Mouse (Mus musculus): ENCODE results near the gene Pheta2. TPM values are rescaled to one million over a fixed set of nuclear protein-coding genes. Genes with fewer than 3 reads are reported as not detected.

Pheta2 gene
- total and polyA plus RNA-seq, 3 experiments: 18.8 to 67.8 (median 42.2) TPM

DNA sequence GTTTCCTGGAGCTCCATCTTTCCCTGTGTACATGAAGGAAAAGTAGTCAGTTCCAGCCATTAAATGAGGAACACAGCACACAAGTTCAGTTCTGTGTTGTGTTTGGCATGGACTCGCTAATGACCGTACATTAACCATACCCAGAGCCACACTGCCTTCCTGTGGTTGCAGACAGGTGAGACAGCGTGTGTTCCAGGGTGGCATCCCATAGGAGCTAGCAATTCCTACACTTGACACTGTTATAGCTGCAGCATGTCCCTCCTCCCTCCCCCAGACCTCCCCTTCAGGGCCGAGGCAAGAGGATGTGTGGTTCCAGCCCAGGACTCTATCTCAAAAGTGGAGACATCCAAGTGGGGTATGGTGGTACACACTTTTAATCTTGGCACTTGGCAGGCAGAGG, 11.6 kb downstream of the Pheta2 start:
- Histone ChIP-seq H3K4me1 (ENCODE audit: insufficient read depth, low read depth, low read length) (peaks cover 67% of the 10 kb centered on the region), H3K36me3 (replicated peaks) (peaks cover 57% of the 10 kb centered on the region), H3K27me3 (ENCODE audit: insufficient read depth, low read length) (no peaks in the 10 kb centered on the region), H3K4me3 (ENCODE audit: low read depth, low read length) (no peak overlapping the region), H3K9me3 (replicated peaks) (0 out of 2 replicates have a peak, but pooled peaks cover 2% of the 10 kb centered on the region)
- TF ChIP-seq TAL1 (conservative IDR thresholded peaks at IDR 0.05; ENCODE audit: low read depth, low read length) (no peak), CTCF (IDR thresholded peaks at IDR 0.05; ENCODE audit: low read depth, low read length) (no peak), POLR2AphosphoS5 (IDR thresholded peaks at IDR 0.05; ENCODE audit: insufficient replicate concordance, low read depth, low read length) (no peak), GATA1 (IDR thresholded peaks at IDR 0.05; ENCODE audit: borderline replicate concordance, low read length) (no peak), GATA2 (IDR thresholded peaks at IDR 0.05; ENCODE audit: borderline replicate concordance, low read depth, low read length) (no peak)
- ATAC-seq (ENCODE audit: extremely low read depth, insufficient number of reproducible peaks, low FRiP score, poor library complexity, severe bottlenecking) (no peak), DNase-seq (ENCODE audit: low spot score) (no peak)

DNA sequence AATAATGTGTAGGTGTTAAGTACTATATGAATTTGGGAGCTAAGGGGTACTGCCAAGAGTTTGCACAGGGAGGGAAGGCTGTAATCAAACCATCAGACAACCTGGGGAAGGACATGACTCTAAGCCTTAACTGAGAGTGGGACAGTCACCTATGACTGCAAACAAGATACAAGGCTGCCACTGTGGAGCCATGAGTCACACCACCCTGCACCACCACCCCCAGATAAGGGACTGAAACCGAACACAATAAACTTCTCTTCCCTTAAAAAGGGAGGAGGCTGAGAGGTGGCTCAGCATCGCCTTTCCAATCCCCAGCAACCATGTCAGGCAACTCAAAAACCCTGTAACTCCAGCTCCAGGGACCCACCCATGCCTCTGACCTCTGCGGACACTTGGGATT, 12.7 kb downstream of the Pheta2 start:
- TF ChIP-seq GATA2 (IDR thresholded peaks at IDR 0.05; ENCODE audit: borderline replicate concordance, low read depth, low read length) (no peak), POLR2AphosphoS5 (IDR thresholded peaks at IDR 0.05; ENCODE audit: insufficient replicate concordance, low read depth, low read length) (no peak), GATA1 (IDR thresholded peaks at IDR 0.05; ENCODE audit: borderline replicate concordance, low read length) (no peak), TAL1 (conservative IDR thresholded peaks at IDR 0.05; ENCODE audit: low read depth, low read length) (no peak), CTCF (IDR thresholded peaks at IDR 0.05; ENCODE audit: low read depth, low read length) (no peak)
- peaks cover 63% of the 10 kb centered on the region for H3K36me3 ChIP-seq (replicated peaks)
- ATAC-seq (ENCODE audit: extremely low read depth, insufficient number of reproducible peaks, low FRiP score, poor library complexity, severe bottlenecking) (no peak; the same call in 1 of the 2 replicates), DNase-seq (ENCODE audit: low spot score) (no peak)
- H3K9me3 ChIP-seq (replicated peaks): 0 out of 2 replicates have a peak, but pooled peaks cover 3% of the 10 kb centered on the region
- peaks cover 69% of the 10 kb centered on the region for H3K4me1 ChIP-seq (ENCODE audit: insufficient read depth, low read depth, low read length)
- peak overlapping the region; percentile 44; the same call in 1 of the 2 replicates for H3K4me3 ChIP-seq (ENCODE audit: low read depth, low read length)
- H3K27me3 ChIP-seq (ENCODE audit: insufficient read depth, low read length): no peaks in the 10 kb centered on the region

DNA sequence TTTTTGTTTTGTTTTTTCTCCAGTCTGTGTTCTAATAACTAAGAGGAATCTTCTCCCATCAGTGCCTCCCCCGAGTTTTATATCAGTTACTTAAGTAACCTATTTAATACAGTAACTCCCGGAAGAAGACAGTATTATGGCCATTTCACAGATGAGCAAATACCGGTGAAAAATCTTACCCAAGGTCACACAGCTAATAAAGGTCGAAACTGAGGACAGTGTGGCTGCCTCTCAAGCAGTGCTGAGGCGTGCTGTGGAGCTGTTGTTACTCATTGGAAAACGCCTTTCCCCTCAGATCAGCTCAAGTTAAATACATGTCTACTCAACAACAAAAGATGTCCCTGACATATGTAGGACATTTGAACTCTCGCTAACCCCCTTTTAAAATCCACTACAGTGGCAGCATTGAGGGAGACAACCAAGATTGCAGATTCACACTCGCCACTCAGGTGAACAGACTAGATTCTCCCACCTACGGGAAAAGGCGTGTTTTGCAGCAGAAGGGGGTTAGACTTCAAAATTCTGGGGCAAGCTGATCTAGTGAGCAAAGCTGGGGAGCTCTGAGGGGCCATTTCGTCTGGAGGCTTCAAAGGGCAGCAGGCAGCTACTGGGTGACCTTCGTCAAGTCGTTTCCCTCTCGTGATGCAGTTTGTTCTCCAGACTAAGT, 14.5 kb downstream of the Pheta2 start:
- no peak for TF ChIP-seq CTCF (IDR thresholded peaks at IDR 0.05; ENCODE audit: low read depth, low read length)
- no peak for TF ChIP-seq TAL1 (conservative IDR thresholded peaks at IDR 0.05; ENCODE audit: low read depth, low read length)
- no peak for TF ChIP-seq POLR2AphosphoS5 (IDR thresholded peaks at IDR 0.05; ENCODE audit: insufficient replicate concordance, low read depth, low read length)
- TF ChIP-seq GATA1 (IDR thresholded peaks at IDR 0.05; ENCODE audit: borderline replicate concordance, low read length): no peak
- no peak for TF ChIP-seq GATA2 (IDR thresholded peaks at IDR 0.05; ENCODE audit: borderline replicate concordance, low read depth, low read length)
- Histone ChIP-seq H3K4me3 (ENCODE audit: low read depth, low read length) (peak overlapping the region; percentile 94), H3K4me1 (ENCODE audit: insufficient read depth, low read depth, low read length) (peaks cover 60% of the 10 kb centered on the region), H3K36me3 (replicated peaks) (peaks cover 54% of the 10 kb centered on the region), H3K27me3 (ENCODE audit: insufficient read depth, low read length) (no peaks in the 10 kb centered on the region), H3K9me3 (replicated peaks) (0 out of 2 replicates have a peak, but pooled peaks cover 3% of the 10 kb centered on the region)
- DNase-seq (ENCODE audit: low spot score) (no peak), ATAC-seq (ENCODE audit: extremely low read depth, insufficient number of reproducible peaks, low FRiP score, poor library complexity, severe bottlenecking) (no peak)

DNA sequence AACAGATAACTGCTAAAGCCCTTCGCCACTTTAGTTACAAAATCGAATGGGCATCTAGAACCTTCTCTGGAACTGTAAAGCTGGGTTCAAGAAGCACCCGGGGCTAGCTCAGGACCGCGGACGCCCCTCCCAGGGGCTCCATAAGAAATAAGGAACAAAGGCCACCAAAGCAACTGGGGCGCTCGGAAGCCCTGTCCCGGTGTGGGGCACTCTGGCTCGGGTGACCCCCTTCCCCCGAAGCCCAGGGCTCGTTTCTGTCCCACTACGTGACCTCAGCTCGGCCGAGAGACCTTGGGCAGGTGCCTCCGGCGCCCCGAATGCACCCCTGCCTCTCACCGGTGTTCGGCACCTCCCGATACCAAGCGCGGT, 15.0 kb downstream of the Pheta2 start:
- peaks cover 59% of the 10 kb centered on the region for H3K4me1 ChIP-seq (ENCODE audit: insufficient read depth, low read depth, low read length)
- no peak for TF ChIP-seq GATA1 (IDR thresholded peaks at IDR 0.05; ENCODE audit: borderline replicate concordance, low read length)
- no peak for TF ChIP-seq POLR2AphosphoS5 (IDR thresholded peaks at IDR 0.05; ENCODE audit: insufficient replicate concordance, low read depth, low read length)
- no peak for TF ChIP-seq GATA2 (IDR thresholded peaks at IDR 0.05; ENCODE audit: borderline replicate concordance, low read depth, low read length)
- TF ChIP-seq TAL1 (conservative IDR thresholded peaks at IDR 0.05; ENCODE audit: low read depth, low read length): no peak
- TF ChIP-seq CTCF (IDR thresholded peaks at IDR 0.05; ENCODE audit: low read depth, low read length): no peak

DNA sequence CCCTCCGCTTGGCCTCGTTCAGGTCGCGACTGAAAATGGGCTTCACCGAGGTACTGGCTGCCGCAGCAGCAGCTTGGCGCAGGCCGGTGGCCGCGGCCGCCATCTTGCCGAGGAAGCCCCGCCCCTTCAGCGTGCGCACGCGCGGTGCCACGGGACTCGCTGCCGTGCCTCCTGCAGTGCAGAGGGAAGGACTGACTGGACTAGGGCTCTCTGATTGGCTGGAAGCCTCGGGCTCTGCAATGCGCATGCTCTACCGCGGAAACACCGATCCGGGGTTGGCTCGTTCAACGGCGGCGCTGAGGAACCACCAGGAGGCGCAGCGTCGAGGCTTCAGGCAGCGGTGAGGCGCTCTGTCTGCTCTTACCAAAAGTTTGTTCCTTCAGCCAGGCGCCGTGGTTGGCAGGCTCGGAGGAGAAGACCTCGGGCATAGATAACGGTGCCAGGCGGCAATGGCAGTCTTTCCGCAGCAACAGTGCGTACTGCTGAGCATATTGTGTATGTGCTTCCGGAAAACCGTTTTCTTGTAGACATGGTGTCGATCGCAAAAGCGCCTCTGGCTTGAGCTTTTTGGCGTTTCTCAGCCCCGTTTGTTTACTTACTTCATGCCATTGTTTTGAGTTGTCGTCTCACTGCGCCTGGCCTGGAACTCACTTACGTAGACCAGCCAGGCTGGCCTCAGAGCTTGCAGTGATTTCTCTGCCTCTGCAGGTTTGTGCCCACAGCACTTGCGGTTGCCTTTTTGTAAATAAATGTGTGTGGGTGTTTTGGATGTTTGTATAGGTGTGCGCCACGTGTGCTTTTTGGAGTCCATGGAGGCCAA, 15.6 kb downstream of the Pheta2 start, which contains the start of gene Ndufa6:
Gene Ndufa6, minus strand, starts transcription at position 197 of the 820 bp plus-strand sequence.
- Histone ChIP-seq H3K27me3 (ENCODE audit: insufficient read depth, low read length) (no peaks in the 10 kb centered on the region), H3K36me3 (replicated peaks) (peaks cover 46% of the 10 kb centered on the region), H3K4me3 (ENCODE audit: low read depth, low read length) (peak within 1 kb of the TSS; percentile 94), H3K4me1 (ENCODE audit: insufficient read depth, low read depth, low read length) (peaks cover 60% of the 10 kb centered on the region), H3K9me3 (replicated peaks) (0 out of 2 replicates have a peak, but pooled peaks cover 3% of the 10 kb centered on the region)
- peak; percentile 98 for ATAC-seq (ENCODE audit: extremely low read depth, insufficient number of reproducible peaks, low FRiP score, poor library complexity, severe bottlenecking)
- DNase-seq (ENCODE audit: low spot score): peak; percentile 97
- TF ChIP-seq CTCF (IDR thresholded peaks at IDR 0.05; ENCODE audit: low read depth, low read length) (peak; percentile 66), GATA1 (IDR thresholded peaks at IDR 0.05; ENCODE audit: borderline replicate concordance, low read length) (no peak)

More for the DNA sequence above, 15.0 kb downstream of the Pheta2 start:
- DNase-seq (ENCODE audit: low spot score) (no peak), ATAC-seq (ENCODE audit: extremely low read depth, insufficient number of reproducible peaks, low FRiP score, poor library complexity, severe bottlenecking) (no peak)
- H3K27me3 ChIP-seq (ENCODE audit: insufficient read depth, low read length): no peaks in the 10 kb centered on the region
- peaks cover 52% of the 10 kb centered on the region for H3K36me3 ChIP-seq (replicated peaks)
- 0 out of 2 replicates have a peak, but pooled peaks cover 3% of the 10 kb centered on the region for H3K9me3 ChIP-seq (replicated peaks)
- H3K4me3 ChIP-seq (ENCODE audit: low read depth, low read length): peak overlapping the region; percentile 94

Measured in G1E (cell line).